Mouse (Mus musculus) heart, postnatal 0 days (tissue): ENCODE measurements around the gene Gulp1. TPM values are rescaled to one million over a fixed set of nuclear protein-coding genes. Genes with fewer than 3 reads are reported as not detected.

Experiments used
- ATAC-seq: fragments of 200-750 bp; cut with Nextera tagmentation; 2 replicates; pipeline ENCODE4 v1.8.0; 2017; ENCODE audit warnings: low read depth, moderate number of reproducible peaks, moderate library complexity; ENCODE audit not compliant: insufficient read depth
- DNase-seq: peaks from one replicate; pipeline ENCODE4 v3.0.0-alpha.2; 2016; ENCODE audit warnings: low spot score
- H3K27ac ChIP-seq: fragments of 300-500 bp; sonication (generic); 2 replicates; pipeline ENCODE4 v1.5.1; 2014; ENCODE audit warnings: low read depth, mild to moderate bottlenecking
- H3K27me3 ChIP-seq: fragments of 300-500 bp; sonication (generic); 2 replicates; pipeline ENCODE4 v1.6.1; 2014; ENCODE audit warnings: low read length, mixed read lengths; ENCODE audit not compliant: control insufficient read depth, insufficient read depth
- H3K36me3 ChIP-seq: fragments of 300-500 bp; sonication (generic); replicated peaks from 2 replicates; pipeline ENCODE4 v1.6.1; 2014; ENCODE audit warnings: low read length, mixed read lengths; ENCODE audit not compliant: control insufficient read depth, insufficient read depth
- H3K4me1 ChIP-seq: fragments of 300-500 bp; sonication (generic); 2 replicates; pipeline ENCODE4 v1.6.1; 2014; ENCODE audit warnings: antibody characterized with exemption; ENCODE audit not compliant: control insufficient read depth, insufficient read depth
- H3K4me2 ChIP-seq: fragments of 300-500 bp; sonication (generic); 2 replicates; pipeline ENCODE4 v1.6.1; 2014; ENCODE audit warnings: low read depth, mild to moderate bottlenecking, low read length, moderate library complexity
- H3K4me3 ChIP-seq: fragments of 300-500 bp; sonication (generic); 2 replicates; pipeline ENCODE4 v1.5.1; 2014; ENCODE audit warnings: low read depth, low read length
- H3K9ac ChIP-seq: fragments of 300-500 bp; sonication (generic); replicated peaks from 2 replicates; pipeline ENCODE4 v1.6.1; 2014; ENCODE audit warnings: low read depth, low read length, mixed read lengths
- H3K9me3 ChIP-seq: fragments of 300-500 bp; sonication (generic); replicated peaks from 2 replicates; pipeline ENCODE4 v1.6.1; 2016; ENCODE audit warnings: low read length; ENCODE audit not compliant: control insufficient read depth
- CTCF ChIP-seq: IDR thresholded peaks from 2 replicates; pipeline ENCODE4 v1.5.1; 2016; ENCODE audit warnings: antibody characterized with exemption, control low read depth, low read depth
- EP300 ChIP-seq: IDR thresholded peaks from 2 replicates; pipeline ENCODE4 v1.6.1; 2016; ENCODE audit warnings: antibody characterized with exemption, low read depth
- WGBS: fragments of 180-500 bp; shearing (Covaris S2); extraction: QIAGEN DNeasy Blood & Tissue Kit; methylation state at CpG from one replicate; pipeline ENCODE4 v1.1.7; 2014; 5-methylcytosine and 5-hydroxymethylcytosine counted together
- polyA plus RNA-seq: library from polyadenylated mRNA; unstranded; fragments of >200 nt; fragmentation: Nextera tagmentation; extraction: Ambion mirVana; gene quantifications from 2 replicates; pipeline ENCODE4 v1.2.1, GENCODE M21; 2015
- total RNA-seq: library from RNA; depleted of rRNA; stranded (reverse); fragments of >200 nt; gene quantifications from 2 replicates; pipeline ENCODE4 v1.2.3, GENCODE M21; 2014; ENCODE audit warnings: low replicate concordance

Gene Gulp1
- total and polyA plus RNA-seq, 2 experiments from 2014 or later, result 6.0 to 19.2 TPM

- ATAC-seq, result no peak
- H3K4me1 ChIP-seq, result 0 out of 2 replicates have a peak, but pooled peaks cover 5% of the 10 kb centered on the region
- no peaks in the 10 kb centered on the region for H3K9me3 ChIP-seq
- H3K27me3 ChIP-seq, result no peaks in the 10 kb centered on the region
- no peaks in the 10 kb centered on the region for H3K36me3 ChIP-seq
- no peak overlapping the region for H3K9ac ChIP-seq
- 77% methylated on average over 1 of the region's 1 CpGs for WGBS
- H3K4me3 ChIP-seq, result no peak overlapping the region
- TF ChIP-seq EP300 (no peak), CTCF (no peak)
- H3K4me2 ChIP-seq, result no peak overlapping the region
- DNase-seq, result no peak
- H3K27ac ChIP-seq, result no peak overlapping the region
These were observed 41.8 kb downstream of the Gulp1 start for GRCm38 (mm10) chr1:44593109-44593508.

DNA sequence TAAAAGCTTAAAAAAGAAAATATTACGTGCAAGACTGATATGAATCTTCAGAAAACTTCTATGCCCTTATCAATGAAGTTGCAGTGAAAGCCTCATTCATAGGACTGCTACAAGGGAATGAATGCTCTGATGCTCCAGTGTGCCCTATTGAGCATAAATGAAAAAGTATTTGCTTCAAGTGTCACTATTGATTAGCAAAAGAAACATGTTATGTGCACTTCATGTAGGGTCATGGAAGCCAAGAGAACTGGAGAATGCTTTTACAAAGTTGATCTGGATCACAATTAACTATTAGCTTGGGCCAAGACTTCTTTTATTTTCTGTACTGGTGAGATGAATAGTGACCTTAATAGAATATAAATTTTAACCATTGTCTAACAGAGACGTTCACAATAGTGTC lies 47.0 kb downstream of the Gulp1 start:
- Histone ChIP-seq H3K9ac (no peak overlapping the region), H3K4me2 (no peak overlapping the region), H3K9me3 (no peaks in the 10 kb centered on the region), H3K27me3 (no peaks in the 10 kb centered on the region), H3K4me1 (no peaks in the 10 kb centered on the region), H3K36me3 (no peaks in the 10 kb centered on the region), H3K27ac (no peak overlapping the region), H3K4me3 (no peak overlapping the region)
- ATAC-seq (no peak), DNase-seq (no peak)
- no peak for TF ChIP-seq CTCF
- no peak for TF ChIP-seq EP300
- 90% methylated on average over 2 of the region's 2 CpGs for WGBS

- H3K9ac ChIP-seq, result no peak overlapping the region
- no peaks in the 10 kb centered on the region for H3K36me3 ChIP-seq
- H3K27ac ChIP-seq, result no peak overlapping the region
- no peaks in the 10 kb centered on the region for H3K27me3 ChIP-seq
- DNase-seq (no peak), ATAC-seq (no peak)
- H3K4me2 ChIP-seq, result no peak overlapping the region
- 67% methylated on average over 2 of the region's 2 CpGs for WGBS
- no peak for TF ChIP-seq CTCF
- TF ChIP-seq EP300, result no peak
- no peak overlapping the region for H3K4me3 ChIP-seq
- no peaks in the 10 kb centered on the region for H3K4me1 ChIP-seq
- no peaks in the 10 kb centered on the region for H3K9me3 ChIP-seq
These were observed 62.2 kb downstream of the Gulp1 start for GRCm38 (mm10) chr1:44613294-44614041.

DNA sequence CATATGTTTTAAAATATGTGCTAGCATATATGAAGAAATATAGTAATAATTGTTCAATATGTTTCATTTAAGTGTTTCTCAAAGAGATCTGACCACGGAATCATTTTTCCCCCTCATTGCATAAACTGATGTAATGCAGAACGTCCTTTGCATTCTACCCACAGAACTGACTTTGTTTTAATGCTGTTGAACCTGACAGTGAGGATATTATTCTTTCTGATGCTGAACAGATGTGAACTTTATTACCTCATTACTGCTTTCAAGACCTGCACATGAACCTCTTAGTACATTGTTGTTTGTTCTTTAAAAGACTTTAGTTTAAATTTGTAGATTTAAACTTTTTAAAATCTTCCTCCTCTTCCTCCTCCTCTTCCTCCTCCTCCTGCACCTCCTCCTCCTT lies 67.4 kb downstream of the Gulp1 start:
- Histone ChIP-seq H3K4me1 (no peaks in the 10 kb centered on the region), H3K9me3 (no peaks in the 10 kb centered on the region), H3K4me2 (no peak overlapping the region), H3K27me3 (no peaks in the 10 kb centered on the region), H3K36me3 (no peaks in the 10 kb centered on the region), H3K4me3 (no peak overlapping the region), H3K27ac (no peak overlapping the region), H3K9ac (no peak overlapping the region)
- ATAC-seq (no peak), DNase-seq (no peak)
- TF ChIP-seq CTCF, result no peak
- 61% methylated on average over 2 of the region's 2 CpGs for whole genome bisulfite sequencing

- DNase-seq, result no peak
- no peak overlapping the region for H3K4me2 ChIP-seq
These were observed 83.2 kb downstream of the Gulp1 start for GRCm38 (mm10) chr1:44634481-44634880.

DNA sequence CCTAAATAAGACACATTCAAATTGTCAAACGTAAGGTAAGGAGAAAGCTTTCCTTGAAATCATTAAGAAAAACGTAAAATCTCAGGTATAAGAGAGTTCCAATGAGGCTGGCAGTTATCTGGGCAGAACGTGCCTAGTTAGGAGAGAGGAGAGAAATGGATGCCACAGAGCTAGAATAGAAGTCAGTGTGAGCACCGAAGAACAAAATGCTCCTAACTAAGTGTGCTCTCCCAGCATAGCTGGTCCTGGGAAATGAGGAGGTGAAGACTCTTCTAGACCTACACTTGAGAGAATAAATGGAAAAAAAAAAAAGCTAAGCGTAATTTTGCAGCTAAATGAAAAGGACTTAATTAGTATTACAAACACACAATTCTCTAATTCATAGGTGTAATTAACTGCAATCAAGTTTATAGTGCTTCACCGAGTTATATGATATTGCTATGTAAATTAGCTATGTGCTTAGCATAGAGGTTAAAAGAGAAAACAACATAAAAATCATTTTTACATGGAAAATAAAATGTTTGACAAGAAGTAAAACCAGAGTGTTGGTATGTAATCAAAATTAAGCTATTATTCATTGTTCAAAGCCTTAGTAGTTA lies 94.5 kb downstream of the Gulp1 start:
- Histone ChIP-seq H3K36me3 (no peaks in the 10 kb centered on the region), H3K27me3 (no peaks in the 10 kb centered on the region), H3K4me1 (no peaks in the 10 kb centered on the region), H3K9me3 (no peaks in the 10 kb centered on the region), H3K27ac (no peak overlapping the region), H3K9ac (no peak overlapping the region), H3K4me3 (no peak overlapping the region), H3K4me2 (no peak overlapping the region)
- no peak for TF ChIP-seq EP300
- no peak for TF ChIP-seq CTCF
- no peak for DNase-seq
- WGBS, result 81% methylated on average over 6 of the region's 6 CpGs
- ATAC-seq, result no peak

More at GRCm38 (mm10) chr1:44634481-44634880, 83.2 kb downstream of the Gulp1 start:
- Histone ChIP-seq H3K27me3 (no peaks in the 10 kb centered on the region), H3K27ac (no peak overlapping the region), H3K9me3 (no peaks in the 10 kb centered on the region), H3K4me1 (no peaks in the 10 kb centered on the region), H3K9ac (no peak overlapping the region), H3K36me3 (no peaks in the 10 kb centered on the region), H3K4me3 (no peak overlapping the region)
- TF ChIP-seq EP300, result no peak
- TF ChIP-seq CTCF, result no peak
- no peak for ATAC-seq
- WGBS, result 26% methylated on average over 4 of the region's 4 CpGs
